Mouse (Mus musculus) erythroblast, embryonic 14.5 days (primary cell): ENCODE results near the gene Brms1.

Experiments used
- GATA1 ChIP-seq: IDR thresholded peaks from 2 replicates; pipeline ENCODE4 v1.6.1; 2012; ENCODE audit warnings: low read length, inconsistent platforms, mixed read lengths
- TAL1 ChIP-seq: IDR thresholded peaks from 3 replicates; pipeline ENCODE4 v1.6.1; 2012; ENCODE audit warnings: low read length, inconsistent platforms, mixed read lengths

- TF ChIP-seq GATA1 (no peak), TAL1 (no peak)
Observed at GRCm38 (mm10) chr19:5039301-5040114, 1.6 kb upstream of the Brms1 start.
